Mouse (Mus musculus) adrenal gland, postnatal 14 days (tissue): ENCODE measurements around the gene Steap3. TPM values are rescaled to one million over a fixed set of nuclear protein-coding genes. Genes with fewer than 3 reads are reported as not detected.

Experiments
- DNase-seq: peaks from one replicate; pipeline ENCODE4 v3.0.0; 2021; ENCODE audit warnings: mixed read lengths
- total RNA-seq: library from RNA; stranded (reverse); gene quantifications from 2 replicates; pipeline ENCODE4 v1.2.3, GENCODE M21; 2021

Gene Steap3
- total RNA-seq, 1 experiment from 2014 or later = 29.6 TPM

DNA sequence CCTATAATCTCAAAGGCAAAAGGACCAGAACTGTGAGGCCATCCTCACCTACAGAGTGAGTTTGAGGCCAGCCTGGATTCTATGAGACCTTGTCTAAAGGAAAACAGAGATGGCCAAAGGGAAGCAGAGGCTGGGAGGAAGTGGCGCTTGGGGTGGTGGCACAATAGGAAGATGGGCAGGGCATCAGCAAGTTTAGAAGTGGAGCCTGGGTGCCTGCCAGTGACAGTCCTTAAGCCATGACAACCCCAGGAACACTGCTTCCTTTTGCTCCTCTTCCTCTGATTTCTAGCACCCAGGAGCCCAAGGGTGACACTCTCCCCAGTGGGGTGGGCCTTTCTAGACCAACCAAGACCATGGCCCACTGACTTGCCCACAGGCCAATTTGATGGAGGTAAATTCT, 21.3 kb downstream of the Steap3 start:
- no peak for DNase-seq

- no peak for DNase-seq
These were observed 21.9 kb downstream of the Steap3 start for GRCm38 (mm10) chr1:120250586-120250985.

DNA sequence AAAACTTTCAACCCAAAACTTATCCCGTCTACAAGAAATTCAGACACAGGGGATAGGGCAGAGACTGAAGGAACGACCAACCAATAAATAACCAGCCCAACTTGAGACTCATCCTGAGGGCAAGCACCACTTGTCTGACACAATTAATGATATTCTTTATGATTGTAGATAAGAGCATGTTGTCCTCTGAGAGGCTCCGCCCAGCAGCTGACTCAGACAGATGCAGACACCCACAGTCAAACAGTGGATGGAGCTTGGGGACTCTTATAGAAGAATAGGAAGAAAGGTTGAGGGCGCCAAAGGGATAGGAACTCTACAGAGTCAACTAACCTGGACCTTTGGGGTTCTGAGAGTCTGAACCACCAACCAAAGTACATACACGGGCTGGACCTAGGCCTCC, 22.7 kb downstream of the Steap3 start:
- no peak for DNase-seq

DNA sequence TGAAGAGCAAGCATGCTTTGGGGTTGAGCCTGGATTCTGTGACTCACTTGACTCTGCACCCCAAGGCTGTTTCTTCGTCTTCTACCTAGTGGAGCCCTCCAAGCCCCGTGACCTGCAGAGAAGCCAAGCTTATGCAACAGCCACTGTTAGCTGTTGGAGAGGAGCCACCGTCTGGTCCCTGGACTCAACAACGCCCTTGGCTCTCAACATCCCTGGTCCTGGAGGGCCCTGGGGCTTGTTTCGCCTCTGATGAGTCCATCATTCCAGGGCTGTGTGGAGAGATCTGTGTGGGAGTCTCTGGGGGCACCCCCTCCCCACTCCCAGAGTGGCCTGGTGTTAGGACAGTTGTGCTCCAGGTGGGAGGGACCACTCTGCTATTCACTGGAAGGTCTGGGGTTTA, 24.3 kb downstream of the Steap3 start:
- peak; percentile 92 for DNase-seq

- DNase-seq = no peak
These were observed 25.2 kb downstream of the Steap3 start for GRCm38 (mm10) chr1:120247351-120247750.

GRCm38 (mm10) chr1:120246946-120247345, 25.6 kb downstream of the Steap3 start:
- no peak for DNase-seq

- peak; percentile 73 for DNase-seq
These were observed 26.8 kb downstream of the Steap3 start for GRCm38 (mm10) chr1:120245661-120246131.

- no peak for DNase-seq
These were observed 27.9 kb downstream of the Steap3 start for GRCm38 (mm10) chr1:120244646-120245045.

GRCm38 (mm10) chr1:120243987-120244386, 28.5 kb downstream of the Steap3 start:
- DNase-seq = no peak

GRCm38 (mm10) chr1:120237068-120237467, 35.4 kb downstream of the Steap3 start:
- no peak for DNase-seq

DNA sequence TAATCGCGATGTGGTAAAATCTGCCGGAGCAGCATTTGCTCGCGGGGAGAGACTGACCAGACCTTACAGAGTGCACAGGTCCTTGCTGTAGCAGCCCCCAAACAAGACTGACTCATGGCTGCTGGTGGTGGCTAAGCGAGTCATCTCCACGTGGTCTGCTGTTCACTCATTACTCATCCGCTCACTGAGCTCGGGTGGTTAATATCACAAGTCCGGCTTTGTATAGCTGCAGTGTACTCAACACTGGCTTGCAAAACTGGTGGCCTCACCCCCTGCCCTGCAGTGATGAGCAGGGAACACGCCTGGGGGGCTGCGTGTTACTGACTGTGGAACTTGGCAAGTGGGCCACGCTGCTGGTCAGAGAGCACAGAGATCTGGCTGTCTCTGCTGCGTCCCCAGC, 36.1 kb downstream of the Steap3 start:
- peak; percentile 50 for DNase-seq

DNA sequence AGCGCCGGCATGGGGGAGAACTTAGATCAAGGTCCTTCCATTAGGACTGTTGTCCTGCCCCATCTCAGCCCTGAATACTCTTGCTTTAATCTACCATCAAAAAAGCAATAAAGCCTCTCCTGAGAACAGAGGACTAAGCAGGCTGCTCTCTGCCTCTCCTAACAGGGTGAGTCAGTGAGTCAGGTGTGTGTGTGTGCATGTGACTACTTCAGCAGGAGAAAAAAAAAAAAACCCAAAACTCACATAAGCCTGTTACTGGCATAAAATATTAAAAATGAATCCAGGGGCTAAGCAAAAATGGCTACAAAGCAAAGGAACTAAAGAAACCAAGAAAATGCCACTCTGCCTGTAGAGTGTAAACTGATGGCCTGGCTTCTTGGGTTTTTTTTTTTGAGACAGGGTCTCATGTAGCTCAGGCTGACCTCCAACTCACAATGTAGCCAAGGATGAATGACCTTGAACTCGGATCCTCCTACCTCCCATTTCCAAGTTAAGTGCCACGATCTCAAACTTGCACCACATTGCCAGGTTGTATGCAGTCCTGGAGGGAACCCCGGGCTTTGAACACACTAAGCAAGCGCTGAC, 36.8 kb downstream of the Steap3 start:
- no peak for DNase-seq

GRCm38 (mm10) chr1:120232170-120232569, 40.3 kb downstream of the Steap3 start:
- no peak for DNase-seq

DNA sequence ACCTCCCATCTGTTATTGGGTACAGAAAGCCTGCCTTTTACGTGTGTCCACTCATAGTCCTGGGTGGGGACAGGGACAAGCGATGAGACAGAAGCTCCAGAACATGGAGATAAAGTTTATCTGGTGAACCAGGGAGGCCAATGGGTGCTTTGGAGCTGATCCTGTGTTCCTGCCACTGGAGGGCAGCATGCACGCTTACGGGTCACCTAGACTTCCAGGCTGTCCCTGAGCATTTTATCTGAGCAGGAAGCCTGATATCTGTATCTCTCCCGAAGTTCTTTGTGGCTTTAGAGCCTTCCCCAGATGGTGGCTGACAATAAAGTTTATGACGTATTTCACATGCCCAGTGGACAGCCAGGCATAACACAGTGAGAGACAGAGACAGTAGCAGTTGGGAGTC, 41.2 kb downstream of the Steap3 start:
- peak; percentile 68 for DNase-seq

- DNase-seq = no peak
These were observed 42.6 kb downstream of the Steap3 start for GRCm38 (mm10) chr1:120229723-120230471.

DNA sequence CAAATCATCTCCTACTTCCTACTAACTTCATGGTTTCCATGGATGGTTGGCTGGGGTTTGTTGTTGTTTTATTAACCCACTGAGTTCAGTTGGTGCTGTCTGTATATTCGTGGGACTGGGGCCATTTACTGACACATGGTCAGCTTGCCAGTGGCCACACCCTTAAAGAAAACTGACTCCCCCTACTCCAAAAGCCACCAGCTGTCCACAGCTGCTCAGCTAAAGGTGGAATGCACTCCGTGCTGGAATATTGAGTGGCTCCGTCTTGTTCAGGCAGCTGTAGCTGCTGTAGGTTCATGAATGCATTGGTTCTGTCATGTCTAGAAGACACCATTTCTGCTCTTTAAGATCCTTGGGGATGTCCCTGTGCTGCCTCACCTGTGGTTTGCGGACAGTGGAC, 48.9 kb downstream of the Steap3 start:
- no peak for DNase-seq

DNA sequence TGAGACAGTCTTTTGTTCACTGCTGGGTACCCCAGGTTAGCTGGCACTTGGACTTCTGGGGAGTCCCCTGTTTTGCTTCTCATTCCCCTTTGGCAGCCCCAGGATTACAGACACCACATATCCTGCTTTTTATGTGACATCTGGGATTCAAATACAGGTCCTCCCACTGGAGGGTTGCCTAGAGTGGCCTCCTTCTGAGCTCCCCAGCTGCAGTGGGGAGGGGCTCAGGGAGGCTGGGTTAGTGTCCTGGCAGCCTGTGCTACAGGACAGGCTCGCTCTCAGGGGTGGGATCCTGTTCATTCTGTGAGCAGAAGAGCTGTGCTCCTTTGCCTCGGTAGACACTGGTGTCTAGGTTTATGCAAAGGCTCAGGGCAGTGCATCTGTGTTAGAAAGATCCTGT, 51.2 kb downstream of the Steap3 start:
- DNase-seq = no peak

- no peak for DNase-seq
These were observed 51.7 kb downstream of the Steap3 start for GRCm38 (mm10) chr1:120220841-120221240.

DNA sequence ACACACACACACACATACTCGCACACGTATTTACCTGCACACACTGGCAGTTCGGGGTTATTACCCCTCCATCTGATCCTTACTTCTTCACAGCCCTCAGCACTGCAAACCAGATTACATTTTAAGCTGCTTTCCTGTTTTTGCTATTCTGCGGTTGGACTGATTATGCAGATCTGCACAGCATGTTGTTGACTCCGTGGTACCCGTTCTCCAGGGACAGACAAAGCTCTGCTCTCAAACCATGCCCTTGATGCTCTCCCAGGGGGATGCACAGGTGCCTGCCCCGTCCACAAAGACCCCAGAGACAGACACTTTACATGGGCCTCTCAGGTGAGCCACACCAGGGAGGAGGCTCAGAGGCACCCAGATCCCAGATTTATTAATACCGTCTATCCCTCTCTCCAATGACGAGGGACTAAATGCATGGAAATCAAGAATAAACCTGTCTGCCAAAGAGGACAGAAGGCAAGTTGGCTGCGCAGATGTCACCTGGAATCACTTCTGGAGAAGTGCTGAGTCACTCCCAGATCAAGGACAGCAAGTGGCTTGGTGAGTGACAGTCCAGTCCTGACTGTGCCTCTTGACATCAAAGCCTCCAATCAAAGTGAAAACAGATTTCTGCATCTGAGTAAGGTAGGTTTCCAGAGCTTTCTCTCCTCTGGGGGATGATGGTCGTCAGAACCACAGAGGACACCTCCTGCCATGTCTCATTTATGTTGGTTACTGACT, 63.8 kb downstream of the Steap3 start:
- peak; percentile 49 for DNase-seq

- DNase-seq = peak; percentile 18
These were observed 64.9 kb downstream of the Steap3 start for GRCm38 (mm10) chr1:120207568-120207967.

DNA sequence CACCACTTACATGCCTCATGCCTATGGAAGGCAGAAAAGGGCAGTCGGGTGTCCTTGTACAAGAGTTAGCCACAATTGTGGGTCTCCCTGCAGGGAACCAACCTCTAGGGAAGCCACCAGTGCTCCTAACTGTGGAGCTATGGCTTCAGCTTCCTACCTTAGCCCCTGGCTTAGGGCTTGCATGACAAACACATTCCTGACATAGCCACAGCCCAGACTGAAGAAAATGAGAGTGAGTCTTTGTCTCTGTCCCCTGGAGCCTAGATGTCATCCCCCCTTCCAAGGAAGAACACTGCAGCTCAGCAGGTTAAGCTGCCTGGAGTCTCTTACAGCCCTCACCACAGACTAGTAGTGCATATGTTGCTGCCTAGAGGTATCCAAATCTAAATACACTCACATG, 67.7 kb downstream of the Steap3 start:
- DNase-seq = no peak

DNA sequence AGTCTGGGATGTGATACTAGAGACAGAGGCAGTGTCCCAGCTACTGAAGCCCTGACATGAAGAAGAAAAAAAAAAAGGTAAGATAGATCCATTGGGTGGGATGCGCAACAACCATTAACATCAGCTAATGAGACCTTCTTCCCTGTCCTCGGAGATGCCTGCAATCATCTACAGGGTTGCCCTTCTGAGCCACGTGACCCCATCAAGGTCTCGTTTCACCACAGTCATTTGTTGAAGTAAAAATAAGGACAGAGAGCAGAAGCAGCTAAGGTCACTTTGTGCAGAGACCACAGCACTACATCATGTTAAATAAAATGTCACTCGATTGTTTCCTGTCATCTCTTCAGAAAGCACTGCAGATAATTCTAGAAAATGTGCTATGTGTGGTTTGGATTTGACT, 68.7 kb downstream of the Steap3 start:
- DNase-seq = peak; percentile 54

GRCm38 (mm10) chr1:120202542-120202941, 70.0 kb downstream of the Steap3 start:
- no peak for DNase-seq
